Mouse (Mus musculus): ENCODE measurements around the gene Slc25a39. TPM values are rescaled to one million over a fixed set of nuclear protein-coding genes. Genes with fewer than 3 reads are reported as not detected.
"Not testable (repeated sequence)": the region's sequence is repeated elsewhere in the genome, so short reads cannot be mapped to it uniquely, and the experiment has no call there.

The Slc25a39 gene
- total RNA-seq, 1 experiment from 2014 or later: 439 TPM

DNA sequence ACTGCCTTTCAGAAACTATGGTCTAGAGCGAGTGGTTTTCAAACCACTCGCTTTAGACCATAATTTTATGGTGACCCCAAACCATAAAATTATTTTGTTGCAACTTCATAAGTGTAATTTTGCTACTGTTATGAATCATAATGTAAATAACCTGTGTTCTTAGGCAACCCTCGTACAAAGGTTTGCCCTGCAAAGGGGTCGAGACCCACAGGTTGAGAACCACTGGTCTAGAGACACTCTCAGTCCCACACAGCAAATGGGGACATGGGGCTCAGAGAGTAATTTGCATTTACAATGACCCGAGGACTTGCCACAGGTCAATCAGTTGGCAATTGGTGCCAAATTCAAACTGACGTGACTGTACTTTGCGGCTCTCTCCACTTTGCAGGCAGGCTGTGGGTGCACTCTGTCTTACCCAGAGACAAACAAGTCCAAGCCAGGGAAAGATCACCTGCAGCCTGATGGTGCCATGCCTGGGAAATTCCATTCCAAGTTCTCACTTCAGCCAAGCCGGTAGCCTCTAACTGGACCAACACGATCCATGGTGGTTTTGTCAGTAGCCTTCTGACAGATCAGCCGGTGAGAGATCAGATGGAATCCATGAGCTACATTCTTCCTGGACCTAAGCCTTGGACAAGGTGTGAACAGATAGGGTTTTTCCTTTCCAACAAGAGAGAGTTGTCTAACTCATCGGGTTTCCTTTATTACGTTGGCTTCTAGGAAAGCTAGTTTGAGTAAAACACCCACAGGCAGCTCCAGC, 35.6 kb downstream of the Slc25a39 start:
- DNase-seq: no peak

DNA sequence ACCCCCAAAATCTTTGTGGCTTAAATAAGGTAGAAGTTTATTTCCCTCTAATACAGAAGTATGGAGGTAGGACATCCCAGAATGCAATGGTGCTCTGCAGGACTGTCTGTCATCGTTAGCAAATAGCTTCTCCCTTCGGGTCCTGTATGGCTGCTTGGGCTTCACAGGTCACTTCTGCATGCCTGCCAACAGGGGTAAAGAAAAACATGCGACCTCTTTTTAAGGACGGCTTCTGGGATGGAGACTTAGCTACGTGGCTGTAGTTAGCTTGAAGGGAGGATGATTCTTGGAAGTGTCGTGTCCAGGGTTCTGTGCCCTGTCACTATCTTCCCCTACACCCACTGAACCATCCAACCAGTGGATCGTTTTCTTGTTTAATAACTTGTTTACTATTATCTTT, 37.5 kb downstream of the Slc25a39 start:
- no peak for DNase-seq

DNA sequence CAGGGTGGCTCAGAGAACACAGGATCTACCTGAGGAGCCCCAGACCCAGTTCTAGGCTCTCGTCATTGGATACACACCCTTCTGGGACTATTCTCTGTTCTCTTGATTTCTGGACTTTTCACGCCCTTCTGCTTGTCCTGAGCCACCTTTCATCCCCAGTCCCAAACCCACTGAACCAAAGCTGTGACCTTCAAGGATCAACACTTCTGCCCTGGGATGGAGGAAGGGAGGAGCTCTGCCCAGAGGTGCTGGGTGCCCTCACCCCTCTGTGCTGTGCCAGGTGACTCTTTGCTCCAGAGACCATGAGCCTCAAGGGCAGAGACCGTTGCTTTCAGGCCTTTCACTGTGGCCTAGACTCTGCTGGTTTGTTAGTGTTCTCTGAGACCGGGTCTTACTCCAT, 38.5 kb downstream of the Slc25a39 start:
- no peak for DNase-seq

DNA sequence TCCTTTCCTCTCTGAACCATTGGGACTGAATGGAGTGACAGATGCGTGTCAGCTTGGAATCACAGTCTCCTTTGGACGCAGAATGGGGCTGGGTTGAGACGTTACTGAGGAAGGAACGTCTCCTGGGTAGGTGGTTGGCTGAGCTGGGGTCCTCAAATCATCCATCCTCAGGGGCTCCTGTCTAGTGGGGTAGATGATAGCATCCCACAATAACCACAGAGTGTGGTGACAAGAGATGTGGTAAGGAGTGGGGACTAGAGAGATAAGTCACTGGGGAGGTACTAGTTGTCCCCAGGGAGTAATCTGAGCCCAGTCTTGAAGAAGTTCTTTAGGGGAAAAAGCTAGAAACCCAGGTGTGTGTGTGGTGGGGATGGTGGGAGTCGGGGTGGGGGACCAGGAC, 39.4 kb downstream of the Slc25a39 start:
- no peak for DNase-seq

DNA sequence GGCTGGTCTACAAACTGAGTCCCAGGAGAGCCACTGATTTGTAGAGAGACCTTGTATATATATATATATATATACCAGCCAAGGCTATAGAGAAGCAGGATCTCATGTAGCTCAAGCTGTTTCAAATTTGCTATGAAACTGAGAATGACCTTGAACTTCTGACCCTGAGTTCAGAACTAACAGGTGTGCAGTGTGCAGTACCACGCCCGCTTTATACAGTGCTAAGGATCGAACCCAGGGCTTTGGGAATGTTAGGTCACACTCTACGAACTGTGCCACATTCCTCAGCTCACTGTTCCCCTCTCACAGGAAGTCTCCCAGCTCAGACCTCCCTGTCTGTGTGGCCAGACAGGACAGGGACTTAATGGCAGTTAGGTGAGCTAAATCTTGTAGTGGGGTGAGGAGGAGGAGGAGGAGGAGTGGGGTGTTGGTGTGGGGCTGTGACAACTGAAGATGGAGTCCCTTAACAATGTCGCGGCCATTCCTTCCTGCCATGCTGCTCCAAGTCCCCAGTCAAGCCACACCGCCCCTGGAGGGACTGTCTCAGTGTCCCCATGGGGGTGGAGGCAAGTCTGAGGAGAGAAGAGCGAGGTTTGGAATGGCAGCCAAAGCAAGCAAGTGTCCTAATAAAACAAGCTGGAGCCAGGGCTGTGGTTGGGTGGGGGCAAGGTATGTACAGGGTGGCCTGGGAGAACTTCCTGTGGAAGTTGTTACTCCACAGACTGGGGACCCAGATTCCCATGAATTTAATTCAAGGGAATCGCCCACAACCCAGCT, 40.1 kb downstream of the Slc25a39 start:
- no peak for DNase-seq

DNA sequence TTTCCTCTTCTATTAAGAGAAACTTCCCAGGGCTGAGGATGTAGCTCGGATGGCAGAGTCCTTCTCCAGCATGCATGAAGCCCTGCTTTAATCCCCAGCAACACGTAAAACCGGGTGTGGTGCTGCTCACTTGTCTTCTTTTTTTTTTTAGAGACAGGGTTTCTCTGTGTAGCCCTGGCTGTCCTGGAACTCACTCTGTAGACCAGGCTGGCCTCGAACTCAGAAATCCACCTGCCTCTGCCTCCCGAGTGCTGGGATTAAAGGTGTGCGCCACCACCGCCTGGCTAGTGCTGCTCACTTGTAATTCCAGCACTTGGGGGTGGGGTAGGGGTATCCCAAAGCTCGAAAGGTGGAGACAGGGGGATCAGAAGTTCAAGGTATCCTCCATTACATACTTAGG, 41.6 kb downstream of the Slc25a39 start, which contains the start of gene Slc4a1:
Slc4a1 (minus strand) TSS at position 101 of the 400 bp plus-strand sequence.
- not testable (repeated sequence) for DNase-seq

DNA sequence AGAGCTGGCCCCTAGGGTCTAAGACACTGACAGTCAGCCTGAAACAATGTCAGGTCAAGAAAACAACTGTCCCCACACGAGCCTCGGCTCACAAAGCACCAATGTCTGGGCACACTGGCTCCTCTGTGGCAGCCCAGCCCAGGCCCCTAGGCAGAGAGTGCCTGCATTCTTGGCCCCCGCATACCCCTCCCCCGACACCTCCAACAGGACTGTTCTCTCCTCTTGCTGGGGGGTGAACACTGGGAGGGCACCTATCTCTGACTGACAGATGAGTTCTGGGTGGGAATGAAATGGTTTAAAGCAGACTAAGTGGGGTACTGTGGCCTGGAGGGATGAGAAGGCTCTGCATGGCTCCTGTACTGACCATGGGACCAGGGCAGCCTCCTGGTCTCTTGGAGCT, 42.0 kb downstream of the Slc25a39 start:
- no peak for DNase-seq

DNA sequence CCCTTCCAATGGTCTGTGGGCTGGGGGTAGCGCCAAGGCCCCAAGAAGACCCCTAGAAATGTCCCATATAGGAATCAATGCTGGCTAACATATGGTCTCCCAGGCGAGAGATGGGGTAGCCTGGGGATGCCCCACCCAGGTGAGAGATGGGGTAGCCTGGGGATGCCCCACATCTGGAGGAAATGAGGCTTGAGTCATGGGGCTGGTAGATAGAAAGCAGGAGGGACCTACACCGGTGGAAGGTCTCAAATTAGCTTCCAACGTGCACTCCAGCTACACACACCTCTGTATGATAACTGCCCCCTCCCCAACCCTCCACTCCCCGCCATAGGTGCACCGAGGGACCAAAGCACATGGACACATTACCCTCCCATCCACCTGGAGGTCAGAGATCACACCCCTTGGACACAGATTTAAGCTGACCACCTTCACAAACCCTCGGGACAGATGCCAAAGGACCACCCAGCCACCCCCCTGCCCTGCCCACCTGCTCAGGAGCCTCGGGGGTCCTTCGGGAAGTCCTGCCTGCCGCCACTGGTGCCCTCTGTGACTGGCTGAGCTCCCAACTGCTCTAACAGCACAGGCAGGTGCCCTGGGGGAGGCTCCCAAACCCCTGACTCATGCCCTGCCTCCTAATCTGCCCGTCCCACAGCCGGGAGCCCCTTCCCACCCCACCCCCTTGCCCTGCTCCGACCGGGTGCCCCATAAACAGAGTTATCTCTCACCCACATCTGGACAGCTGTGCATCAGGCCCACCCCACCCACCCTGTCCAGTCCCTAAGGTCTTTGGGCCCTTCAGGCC, 43.0 kb downstream of the Slc25a39 start:
- DNase-seq: no peak

DNA sequence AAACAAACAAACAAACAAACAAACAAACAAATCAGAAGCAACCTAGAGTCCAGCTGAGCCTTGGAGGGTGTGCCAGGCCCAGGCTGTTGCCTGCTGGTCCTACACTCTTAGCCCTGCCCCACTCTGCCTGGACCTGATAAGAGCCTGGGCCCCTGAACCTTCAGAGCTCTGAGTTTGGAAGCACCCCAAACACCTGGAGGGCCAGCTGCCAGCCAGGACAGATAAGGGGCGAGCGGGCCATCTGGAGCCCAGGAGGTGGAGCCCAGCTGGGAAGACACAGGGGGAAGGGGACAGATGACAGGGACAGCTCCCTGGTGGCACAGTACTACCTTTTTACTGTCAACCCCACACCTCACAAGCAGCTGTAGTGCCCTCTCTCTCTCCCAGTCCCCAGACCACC, 44.1 kb downstream of the Slc25a39 start:
- no peak for DNase-seq

DNA sequence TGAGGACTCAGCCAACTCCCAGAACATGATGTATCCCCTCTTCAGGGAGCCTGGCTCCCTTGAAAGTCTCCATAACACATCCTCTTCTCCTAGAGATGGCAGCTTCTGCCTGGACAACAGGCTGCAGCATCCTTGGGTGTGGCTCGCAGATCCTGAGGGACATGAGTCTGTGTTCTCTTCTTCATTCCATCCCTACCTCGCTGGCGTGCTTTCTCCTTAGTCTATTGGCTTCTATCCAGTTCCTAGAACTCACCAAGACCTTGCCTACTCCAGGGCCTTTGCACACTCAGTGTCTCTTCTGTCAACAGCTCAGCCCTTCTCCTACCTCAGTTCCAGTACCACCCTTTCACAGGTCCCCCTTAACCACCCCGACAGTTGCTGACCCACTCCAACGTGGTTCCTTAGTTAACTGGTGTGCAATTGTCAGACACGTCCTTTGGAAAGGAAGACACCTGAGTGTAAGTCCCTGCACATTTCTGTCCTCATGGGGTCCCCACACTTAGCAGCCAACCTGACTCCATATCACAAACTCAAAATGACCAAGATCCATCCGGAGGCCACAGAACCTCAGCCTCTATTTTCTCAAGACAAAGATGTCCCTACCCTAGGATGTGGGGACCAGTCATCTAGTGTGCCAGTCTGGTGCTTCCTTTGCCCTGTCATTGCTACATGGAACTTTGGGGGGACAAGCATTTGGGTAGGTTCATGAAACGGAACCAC, 45.8 kb downstream of the Slc25a39 start:
- no peak for DNase-seq

DNA sequence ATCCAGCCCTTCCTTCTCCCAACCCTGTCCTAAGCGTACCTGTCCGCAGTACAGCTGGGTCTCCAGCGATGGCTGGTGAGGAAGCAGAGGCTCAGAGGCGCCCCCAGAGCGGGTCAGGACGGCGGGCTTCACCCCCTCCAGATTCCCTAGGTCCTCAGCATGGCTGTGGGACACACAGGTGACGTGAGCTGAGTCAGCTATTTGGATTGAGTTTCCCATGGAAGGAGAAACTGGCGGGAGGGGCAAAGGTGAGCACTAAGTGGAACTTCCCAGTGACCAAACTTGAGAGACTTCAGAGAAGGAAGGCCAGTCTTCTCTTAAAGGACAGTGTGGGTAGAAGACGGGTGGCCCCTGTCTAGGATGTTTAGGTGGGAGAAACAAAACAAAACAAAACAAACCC, 49.4 kb downstream of the Slc25a39 start:
- DNase-seq: no peak

DNA sequence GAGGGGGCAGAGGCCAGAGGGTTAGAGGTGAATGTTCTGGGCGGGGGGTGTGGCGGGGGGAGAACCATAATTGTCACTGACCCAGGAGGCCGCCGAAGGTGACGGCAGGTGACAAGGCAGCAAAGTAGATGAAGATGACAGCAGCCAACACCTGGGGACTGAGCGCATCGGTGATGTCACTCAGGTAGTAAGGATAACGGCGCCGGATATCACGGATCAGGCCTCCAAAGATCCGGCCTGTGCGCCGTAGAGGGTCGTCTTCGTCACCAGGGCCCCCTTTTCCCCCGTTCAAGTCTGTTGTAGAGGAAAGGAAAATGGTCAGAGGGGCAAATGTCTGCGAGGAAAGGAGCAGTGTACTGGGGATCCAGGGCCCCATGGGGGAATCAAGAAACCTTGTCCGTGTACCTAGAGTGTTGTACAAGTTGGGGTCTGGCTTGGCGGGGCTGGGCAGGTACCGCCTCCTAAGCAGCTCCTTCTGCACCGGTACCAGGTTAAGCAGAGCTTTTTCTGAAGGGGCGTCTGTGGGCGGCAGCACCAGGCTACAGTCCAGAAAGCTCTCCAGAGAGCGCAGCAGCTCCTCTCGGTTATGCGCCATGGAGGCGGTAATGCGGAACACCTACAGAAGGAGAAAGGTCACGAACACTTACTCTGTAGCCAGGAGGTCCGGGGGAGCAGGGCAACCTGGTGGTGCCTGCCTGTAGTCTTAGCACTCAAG, 51.0 kb downstream of the Slc25a39 start:
- no peak for DNase-seq

DNA sequence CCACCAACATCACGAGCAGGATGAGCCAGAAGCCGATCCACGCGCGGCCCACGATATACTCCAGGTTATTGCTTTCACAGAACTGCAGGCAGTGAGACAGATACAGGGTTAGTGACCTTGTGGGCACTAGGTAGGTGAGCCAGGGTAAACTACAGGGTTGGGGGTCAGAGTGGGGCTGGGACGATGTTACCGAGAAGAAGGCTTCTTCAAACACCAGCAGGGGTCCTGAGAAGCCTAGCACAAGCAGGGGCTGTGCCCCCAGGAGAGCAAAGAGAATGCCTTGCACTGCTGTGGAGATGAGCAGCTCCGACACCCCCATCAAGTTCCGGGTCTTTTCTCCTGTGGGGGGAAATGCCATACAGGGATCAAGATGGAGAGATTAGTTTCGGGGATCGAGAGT, 51.6 kb downstream of the Slc25a39 start:
- no peak for DNase-seq

DNA sequence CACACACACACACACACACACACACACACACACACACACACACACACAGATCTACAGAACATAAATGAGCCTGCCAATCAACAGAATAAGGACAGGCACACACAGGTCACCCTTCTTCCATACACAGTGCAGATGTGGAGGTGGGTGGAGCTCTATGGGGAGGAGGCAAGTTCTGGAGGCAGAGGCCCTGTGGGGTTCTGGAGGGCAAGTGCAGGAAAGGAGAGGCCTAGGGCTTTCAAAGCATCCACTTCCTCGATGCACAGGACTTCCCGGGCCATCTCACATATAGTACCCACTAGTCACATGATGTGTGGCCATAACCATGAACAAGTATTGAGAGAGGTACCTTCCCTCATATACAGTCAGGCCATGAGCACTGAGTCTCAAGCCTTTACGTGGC, 52.2 kb downstream of the Slc25a39 start:
- no peak for DNase-seq

DNA sequence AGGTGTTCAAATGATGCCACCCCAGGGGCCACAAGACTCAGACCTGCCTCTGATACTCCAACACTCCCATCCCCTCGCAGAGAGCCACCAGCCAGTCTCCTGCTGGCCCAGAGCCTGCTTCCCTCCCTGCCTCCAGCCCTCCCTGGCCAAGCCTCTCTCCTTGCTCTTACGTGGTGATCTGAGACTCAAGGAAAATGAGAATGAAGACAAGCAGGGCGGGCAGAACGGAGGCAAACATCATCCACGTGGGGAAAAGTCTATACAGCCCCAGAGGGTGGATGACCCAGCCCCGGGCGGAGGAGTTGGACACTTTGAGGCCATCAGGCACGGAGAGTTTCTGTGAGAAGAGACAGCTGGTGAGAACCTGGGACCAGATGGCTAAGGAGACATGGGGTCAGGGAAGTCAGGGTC, 54.7 kb downstream of the Slc25a39 start:
- DNase-seq: no peak

Small RNA genes within 50 kb of the gene (microRNA-seq; reads per million reads assigned to microRNA genes)
- 0 to 0.34 reads per million in 2 experiments for gene Mir6930

Other genes starting within 250 kb of the Slc25a39 start
- gene Lsm12, start 222.7 kb downstream of the Slc25a39 start, total RNA-seq (2021): 72.6 and 92.6 TPM in 2 replicates
- gene G6pc3, start 218.3 kb downstream of the Slc25a39 start, total RNA-seq (2021): 132 and 143 TPM in 2 replicates
- gene Hdac5, start 177.8 kb downstream of the Slc25a39 start, total RNA-seq (2021): 79.9 and 117 TPM in 2 replicates
- 1.3 and 1.5 TPM in 2 replicates for gene BC030867, start 159.1 kb downstream of the Slc25a39 start, total RNA-seq (2021)
- 0.36 TPM in 1 of 2 replicates, not detected in the other for gene Asb16, start 139.2 kb downstream of the Slc25a39 start, total RNA-seq (2021)
- gene Tmub2, start 123.0 kb downstream of the Slc25a39 start, total RNA-seq (2021): 50.6 and 63.0 TPM in 2 replicates
- 53.6 and 62.4 TPM in 2 replicates for gene Atxn7l3, start 111.3 kb downstream of the Slc25a39 start, total RNA-seq (2021)
- 113 and 116 TPM in 2 replicates for gene Ubtf, start 88.2 kb downstream of the Slc25a39 start, total RNA-seq (2021)
- 1.0 and 1.8 TPM in 2 replicates for gene Slc4a1, start 41.7 kb downstream of the Slc25a39 start, total RNA-seq (2021)
- gene Rundc3a, start 14.5 kb downstream of the Slc25a39 start, total RNA-seq (2021): 24.4 and 39.7 TPM in 2 replicates
- gene Grn, start 22.4 kb upstream of the Slc25a39 start, total RNA-seq (2021): 198 and 230 TPM in 2 replicates
- gene Fam171a2, start 39.7 kb upstream of the Slc25a39 start, total RNA-seq (2021): 4.3 and 8.7 TPM in 2 replicates
- 2.2 and 4.7 TPM in 2 replicates for gene Itga2b, start 62.2 kb upstream of the Slc25a39 start, total RNA-seq (2021)
- gene Gpatch8, start 148.4 kb upstream of the Slc25a39 start, total RNA-seq (2021): 32.2 and 33.4 TPM in 2 replicates
- gene Gm11627, start 171.5 kb upstream of the Slc25a39 start, total RNA-seq (2021): not detected in 2 replicates
- 3.8 and 4.9 TPM in 2 replicates for gene Fzd2, start 196.4 kb upstream of the Slc25a39 start, total RNA-seq (2021)